Mouse (Mus musculus): ENCODE measurements around the gene Celf5. TPM values are rescaled to one million over a fixed set of nuclear protein-coding genes. Genes with fewer than 3 reads are reported as not detected.

Gene Celf5
- polyA plus RNA-seq, 1 experiment from 2014 or later: 79.4 TPM

DNA sequence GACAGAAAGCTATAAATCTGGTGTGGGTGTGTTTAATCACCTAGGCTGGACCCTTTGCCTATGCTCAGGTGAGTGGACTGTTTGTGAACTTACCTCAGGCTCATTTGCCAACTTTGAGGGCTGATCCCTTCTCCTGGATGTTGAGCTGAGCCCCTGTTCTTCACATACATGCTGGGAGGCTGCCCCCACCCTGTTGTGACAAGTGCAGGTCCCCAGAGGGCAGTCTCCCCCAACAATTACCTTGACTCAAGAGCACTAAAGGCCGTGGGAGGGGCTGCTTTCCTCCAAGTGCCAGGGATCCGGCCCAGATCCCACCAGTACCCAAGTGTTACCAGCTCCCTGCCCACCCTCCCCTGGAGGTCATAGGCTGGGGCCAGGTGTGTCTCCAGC, 2.5 kb upstream of the Celf5 start:
- Histone ChIP-seq H3K27me3 (0 out of 2 replicates have a peak, but pooled peaks cover 2% of the 10 kb centered on the region), H3K4me1 (replicated peaks) (peaks cover 35% of the 10 kb centered on the region), H3K9ac (replicated peaks) (peak overlapping the region; percentile 33; the same call in 1 of the 2 replicates), H3K4me2 (replicated peaks) (peak overlapping the region; percentile 23; the same call in 1 of the 2 replicates), H3K4me3 (replicated peaks) (no peak overlapping the region), H3K36me3 (peaks cover 43% of the 10 kb centered on the region), H3K9me3 (no peaks in the 10 kb centered on the region), H3K27ac (peak overlapping the region; percentile 83)
- no peak for ATAC-seq
- 30% methylated on average over 2 of the region's 2 CpGs for WGBS

DNA sequence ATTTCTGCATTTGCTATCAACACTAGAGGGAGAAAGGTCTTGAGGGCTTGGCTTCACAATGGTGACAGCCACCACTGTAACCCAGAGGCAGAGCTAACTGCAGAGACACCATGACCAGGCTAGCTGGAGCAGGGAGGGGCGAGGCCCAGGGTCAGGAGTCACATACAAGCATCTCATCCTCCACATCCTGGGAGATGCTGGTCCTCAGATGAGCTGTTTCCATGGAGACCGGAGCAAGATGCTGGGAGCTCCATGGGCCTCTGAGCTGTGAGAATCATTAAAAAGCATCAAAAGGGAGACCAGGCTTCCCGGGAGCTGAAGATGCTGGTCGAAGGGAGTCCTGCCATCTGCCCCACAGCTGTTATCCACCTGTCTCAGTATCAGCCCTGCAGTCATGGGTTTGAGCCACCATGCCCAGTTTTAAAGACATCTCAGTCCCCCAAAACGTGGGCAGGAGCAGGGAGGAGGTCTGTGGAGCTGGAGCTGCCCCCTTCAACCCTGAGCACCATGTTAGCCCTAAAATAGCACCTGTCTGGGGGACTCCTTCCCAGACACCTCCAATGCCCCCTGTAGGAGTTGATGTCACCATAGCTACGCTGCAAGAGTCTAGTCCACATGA, 2.0 kb upstream of the Celf5 start:
- Histone ChIP-seq H3K9me3 (no peaks in the 10 kb centered on the region), H3K36me3 (peaks cover 38% of the 10 kb centered on the region), H3K9ac (replicated peaks) (peak overlapping the region; percentile 33; the same call in 1 of the 2 replicates), H3K27me3 (0 out of 2 replicates have a peak, but pooled peaks cover 2% of the 10 kb centered on the region), H3K27ac (peak overlapping the region; percentile 83), H3K4me2 (replicated peaks) (peak overlapping the region; percentile 23), H3K4me3 (replicated peaks) (no peak overlapping the region), H3K4me1 (replicated peaks) (peaks cover 39% of the 10 kb centered on the region)
- WGBS: 40% methylated on average over 6 of the region's 6 CpGs
- ATAC-seq: peak; percentile 21

GRCm38 (mm10) chr10:81483983-81484382, 1.5 kb upstream of the Celf5 start:
- peaks cover 42% of the 10 kb centered on the region for H3K4me1 ChIP-seq (replicated peaks)
- no peak for ATAC-seq
- no peak overlapping the region for H3K4me3 ChIP-seq (replicated peaks)
- H3K4me2 ChIP-seq (replicated peaks): no peak overlapping the region
- H3K27ac ChIP-seq: peak overlapping the region; percentile 83
- 0 out of 2 replicates have a peak, but pooled peaks cover 2% of the 10 kb centered on the region for H3K27me3 ChIP-seq
- no peaks in the 10 kb centered on the region for H3K9me3 ChIP-seq
- H3K9ac ChIP-seq (replicated peaks): no peak overlapping the region
- H3K36me3 ChIP-seq: peaks cover 34% of the 10 kb centered on the region
- 19% methylated on average over 9 of the region's 9 CpGs for WGBS

- Histone ChIP-seq H3K4me3 (replicated peaks) (peak overlapping the region; percentile 53), H3K9ac (replicated peaks) (peak overlapping the region; percentile 92), H3K36me3 (peaks cover 16% of the 10 kb centered on the region), H3K27me3 (peaks cover 14% of the 10 kb centered on the region), H3K9me3 (no peaks in the 10 kb centered on the region), H3K4me1 (replicated peaks) (peaks cover 63% of the 10 kb centered on the region), H3K4me2 (replicated peaks) (peak overlapping the region; percentile 77), H3K27ac (peak overlapping the region; percentile 76)
- WGBS: 2% methylated on average over 35 of the region's 35 CpGs
- ATAC-seq: peak; percentile 44
Measured at GRCm38 (mm10) chr10:81481605-81482532, 640 bp downstream of the Celf5 start.

DNA sequence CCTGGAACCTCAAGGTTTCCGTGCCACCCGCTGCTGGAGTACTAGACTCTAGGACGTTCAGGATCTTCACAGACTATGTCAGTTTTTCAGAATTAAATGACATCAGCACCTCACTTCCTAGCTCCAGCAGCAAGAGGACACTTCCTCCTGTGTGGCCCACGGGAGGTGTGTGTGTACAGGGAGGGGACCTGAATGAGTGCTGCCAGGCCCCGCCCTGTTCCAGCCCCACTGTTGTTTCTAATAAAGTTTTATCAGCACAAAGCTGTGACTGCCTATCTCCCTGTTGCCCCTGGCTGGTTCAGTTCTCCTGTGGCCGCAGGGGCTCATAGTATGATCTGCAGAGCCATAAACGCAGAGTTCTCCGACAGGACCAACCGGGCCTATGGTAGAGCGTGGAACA, 8.0 kb downstream of the Celf5 start:
- Histone ChIP-seq H3K4me3 (replicated peaks) (no peak overlapping the region), H3K27me3 (peaks cover 27% of the 10 kb centered on the region), H3K4me2 (replicated peaks) (no peak overlapping the region), H3K9me3 (no peaks in the 10 kb centered on the region), H3K9ac (replicated peaks) (no peak overlapping the region), H3K4me1 (replicated peaks) (peaks cover 65% of the 10 kb centered on the region), H3K36me3 (peaks cover 17% of the 10 kb centered on the region), H3K27ac (peak overlapping the region; percentile 96)
- no peak for ATAC-seq
- WGBS: 87% methylated on average over 10 of the region's 10 CpGs

GRCm38 (mm10) chr10:81473003-81473451, 9.5 kb downstream of the Celf5 start:
- peak overlapping the region; percentile 71 for H3K9ac ChIP-seq (replicated peaks)
- peak overlapping the region; percentile 83 for H3K4me2 ChIP-seq (replicated peaks)
- no peaks in the 10 kb centered on the region for H3K9me3 ChIP-seq
- H3K4me1 ChIP-seq (replicated peaks): peaks cover 52% of the 10 kb centered on the region
- H3K4me3 ChIP-seq (replicated peaks): peak overlapping the region; percentile 47
- peaks cover 30% of the 10 kb centered on the region for H3K27me3 ChIP-seq
- H3K36me3 ChIP-seq: peaks cover 31% of the 10 kb centered on the region
- H3K27ac ChIP-seq: peak overlapping the region; percentile 96
- ATAC-seq: peak; percentile 88
- WGBS: under 1% methylated on average over 22 of the region's 22 CpGs

DNA sequence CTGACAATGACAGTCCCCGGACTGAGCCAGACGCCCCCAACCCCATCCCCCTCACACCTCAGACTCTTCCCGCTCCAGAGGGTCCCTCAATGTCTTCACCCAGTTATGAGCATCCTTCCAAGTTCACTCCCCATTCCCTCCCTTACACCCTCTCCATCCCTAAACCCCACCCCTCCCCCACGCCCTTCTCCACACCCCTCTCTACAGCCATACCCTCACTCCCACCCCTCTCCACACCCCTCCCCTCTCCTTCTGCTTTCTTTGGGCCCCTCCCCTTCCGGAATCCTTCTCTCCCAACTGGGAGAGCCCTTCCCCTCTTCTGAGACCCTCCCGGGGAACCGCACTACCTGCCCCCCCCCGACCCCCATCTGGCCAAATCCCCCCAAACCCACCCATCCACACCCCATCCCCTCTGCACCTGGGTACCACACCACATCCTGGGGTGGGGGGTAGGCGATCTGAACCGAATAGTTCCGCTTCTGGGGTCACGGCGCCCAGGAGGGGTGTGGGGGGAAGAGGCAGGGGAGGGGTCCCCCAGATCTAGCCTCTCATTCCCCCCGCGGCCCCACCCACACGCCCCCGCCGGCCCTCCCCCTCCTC, 10.0 kb downstream of the Celf5 start:
- peaks cover 47% of the 10 kb centered on the region for H3K4me1 ChIP-seq (replicated peaks)
- WGBS: 2% methylated on average over 18 of the region's 18 CpGs

DNA sequence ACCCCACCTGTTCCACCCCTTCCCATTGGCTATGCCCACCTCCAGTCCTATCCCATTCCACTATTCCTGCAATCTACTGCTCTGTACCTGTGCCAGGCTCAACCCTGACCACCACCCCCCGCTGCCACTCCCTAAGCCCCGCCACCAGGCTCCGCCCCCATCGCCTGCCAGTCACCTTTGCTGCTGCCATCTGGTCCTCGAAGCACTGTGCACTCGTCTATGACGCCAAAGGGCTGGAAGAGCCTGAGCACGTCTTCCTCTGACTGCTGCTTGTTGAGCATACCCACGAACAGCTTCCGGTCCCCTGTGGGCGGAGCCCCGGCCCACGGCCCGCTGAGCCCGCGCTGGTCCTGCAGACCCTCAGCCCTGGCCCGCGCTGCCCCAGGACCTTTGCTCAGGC, 12.1 kb downstream of the Celf5 start:
- no peak overlapping the region for H3K27ac ChIP-seq
- H3K9me3 ChIP-seq: no peaks in the 10 kb centered on the region
- H3K27me3 ChIP-seq: peaks cover 32% of the 10 kb centered on the region
- peaks cover 41% of the 10 kb centered on the region for H3K4me1 ChIP-seq (replicated peaks)
- no peak for ATAC-seq
- WGBS: 56% methylated on average over 18 of the region's 18 CpGs
- H3K9ac ChIP-seq (replicated peaks): no peak overlapping the region
- H3K4me2 ChIP-seq (replicated peaks): peak overlapping the region; percentile 9; the same call in 1 of the 2 replicates
- H3K4me3 ChIP-seq (replicated peaks): no peak overlapping the region
- peaks cover 48% of the 10 kb centered on the region for H3K36me3 ChIP-seq

More for the DNA sequence above, 10.0 kb downstream of the Celf5 start:
- Histone ChIP-seq H3K27ac (peak overlapping the region; percentile 96), H3K9ac (replicated peaks) (peak overlapping the region; percentile 71), H3K4me3 (replicated peaks) (peak overlapping the region; percentile 47), H3K27me3 (peaks cover 32% of the 10 kb centered on the region), H3K36me3 (peaks cover 36% of the 10 kb centered on the region), H3K9me3 (no peaks in the 10 kb centered on the region), H3K4me2 (replicated peaks) (peak overlapping the region; percentile 83)
- ATAC-seq: peak; percentile 59

DNA sequence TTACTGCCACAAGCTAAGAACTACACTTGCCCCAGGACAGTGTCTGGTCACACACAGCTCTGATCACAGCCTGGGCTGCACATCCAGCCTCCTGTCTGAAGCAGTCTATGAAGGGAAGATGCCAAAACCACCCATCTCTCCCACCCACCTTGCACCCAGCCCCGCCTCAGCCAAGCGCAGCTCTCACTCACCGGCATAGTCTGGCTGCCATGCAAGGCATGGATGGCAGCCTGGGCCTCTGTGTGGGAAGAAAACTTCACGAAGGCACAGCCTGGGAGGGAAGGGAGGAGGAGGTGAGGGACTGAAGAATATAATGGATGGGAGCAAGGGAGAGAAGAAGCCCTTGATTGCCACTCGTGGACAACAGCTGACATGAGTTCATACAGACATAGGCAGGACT, 13.3 kb downstream of the Celf5 start:
- no peak overlapping the region; the same call in 1 of the 2 replicates for H3K9ac ChIP-seq (replicated peaks)
- H3K9me3 ChIP-seq: no peaks in the 10 kb centered on the region
- H3K27ac ChIP-seq: no peak overlapping the region
- H3K27me3 ChIP-seq: peaks cover 41% of the 10 kb centered on the region
- 87% methylated on average over 5 of the region's 5 CpGs for WGBS
- no peak for ATAC-seq
- peaks cover 50% of the 10 kb centered on the region for H3K4me1 ChIP-seq (replicated peaks)
- H3K36me3 ChIP-seq: peaks cover 44% of the 10 kb centered on the region
- no peak overlapping the region for H3K4me2 ChIP-seq (replicated peaks)
- H3K4me3 ChIP-seq (replicated peaks): no peak overlapping the region

DNA sequence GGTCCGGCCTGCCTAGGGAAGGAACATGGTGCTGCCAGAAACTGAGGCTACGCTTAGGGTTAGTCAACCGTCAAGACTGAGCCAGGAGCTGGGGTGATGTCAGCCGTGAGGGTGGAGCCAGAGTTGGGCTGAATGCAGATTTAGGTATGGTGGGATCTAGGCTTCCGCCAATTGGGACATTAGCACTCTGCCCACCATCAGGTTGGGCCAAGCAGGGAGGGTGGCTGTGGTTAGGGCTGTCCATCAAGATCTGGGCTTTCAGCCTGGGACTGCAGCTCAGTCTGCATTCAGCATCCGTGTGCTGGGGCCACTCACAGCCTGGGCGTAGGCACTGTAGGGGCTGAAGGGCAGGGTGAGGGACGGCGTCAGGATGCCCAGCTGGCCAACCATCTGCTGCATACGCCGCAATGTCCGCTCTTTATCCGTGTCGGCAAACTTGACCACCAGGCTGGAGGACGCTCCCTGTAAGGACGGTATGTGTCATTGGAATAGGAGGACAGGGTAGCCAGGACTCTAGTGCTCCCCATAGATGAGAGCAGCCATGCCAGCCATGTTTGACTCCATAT, 14.8 kb downstream of the Celf5 start:
- no peaks in the 10 kb centered on the region for H3K9me3 ChIP-seq
- WGBS: 86% methylated on average over 16 of the region's 16 CpGs
- no peak overlapping the region for H3K27ac ChIP-seq
- peaks cover 41% of the 10 kb centered on the region for H3K4me1 ChIP-seq (replicated peaks)
- H3K4me2 ChIP-seq (replicated peaks): no peak overlapping the region
- ATAC-seq: no peak
- H3K4me3 ChIP-seq (replicated peaks): no peak overlapping the region
- peaks cover 54% of the 10 kb centered on the region for H3K36me3 ChIP-seq
- H3K9ac ChIP-seq (replicated peaks): no peak overlapping the region
- H3K27me3 ChIP-seq: peaks cover 56% of the 10 kb centered on the region

- no peak for ATAC-seq
- Histone ChIP-seq H3K4me1 (replicated peaks) (peaks cover 34% of the 10 kb centered on the region), H3K27ac (no peak overlapping the region), H3K9ac (replicated peaks) (no peak overlapping the region), H3K36me3 (peaks cover 62% of the 10 kb centered on the region), H3K4me3 (replicated peaks) (no peak overlapping the region), H3K27me3 (peaks cover 64% of the 10 kb centered on the region), H3K4me2 (replicated peaks) (no peak overlapping the region), H3K9me3 (no peaks in the 10 kb centered on the region)
- WGBS: 73% methylated on average over 14 of the region's 14 CpGs
Measured at GRCm38 (mm10) chr10:81466881-81467280, 15.6 kb downstream of the Celf5 start.

All from midbrain, embryonic 13.5 days (tissue).